Mouse (Mus musculus): ENCODE data around the gene Olfr1357.

DNA sequence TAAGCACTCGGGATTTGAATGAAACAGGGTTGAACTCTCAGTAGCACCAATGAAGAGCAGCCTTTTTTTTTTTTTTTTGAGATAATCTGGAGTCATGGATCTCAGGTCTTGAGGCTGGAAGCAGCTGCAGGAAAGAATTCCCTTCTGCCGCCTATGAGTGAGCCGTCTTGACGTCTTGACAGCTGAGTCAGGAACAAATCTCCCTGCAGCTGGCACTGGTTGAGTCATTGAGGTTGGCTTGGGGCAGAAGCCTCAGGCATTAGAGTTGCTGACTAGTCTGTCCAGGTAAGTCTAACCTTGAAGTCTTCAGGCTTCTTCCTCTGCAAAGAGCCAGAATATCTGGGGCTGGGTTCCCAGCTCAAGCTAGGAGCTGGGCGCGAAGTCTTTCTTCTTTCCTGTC, 23.7 kb downstream of the Olfr1357 start:
- TF ChIP-seq POLR2A (IDR thresholded peaks at IDR 0.05; ENCODE audit: insufficient read depth, low read depth, low read length) (no peak), CTCF (IDR thresholded peaks at IDR 0.05) (no peak), EP300 (IDR thresholded peaks at IDR 0.05; ENCODE audit: insufficient read depth, low read depth, low read length) (no peak)

Measured in heart, adult 2 months (tissue).